21 mouse cellular contexts compared by ENCODE assay signal in genomic region chr4:50762759-50763158, GRCm38 (mm10).
"Had no signal": no experiment of that assay in that cellular context is flagged by ENCODE, and none has a peak within 500 bp of the region (broad histone marks: within the 10 kb centered on the region; RNA-seq: fewer than 3 reads in every experiment).

No protein-coding gene starts in this region.

- H3K36me3 ChIP-seq: hindbrain, embryonic 13.5 days; hindbrain, embryonic 15.5 days; limb, embryonic 13.5 days; limb, embryonic 15.5 days; liver, embryonic 12.5 days had no signal

- H3K4me1 ChIP-seq: hindbrain, embryonic 13.5 days; hindbrain, embryonic 15.5 days; limb, embryonic 13.5 days; limb, embryonic 15.5 days; liver, embryonic 12.5 days had no signal

- H3K4me3 ChIP-seq: heart, adult 2 months; hindbrain, embryonic 13.5 days; hindbrain, embryonic 15.5 days; left cerebral cortex, adult 2 months; limb, embryonic 13.5 days; limb, embryonic 15.5 days; liver, embryonic 12.5 days had no signal

- H3K27me3 ChIP-seq: hindbrain, embryonic 13.5 days; hindbrain, embryonic 15.5 days; limb, embryonic 13.5 days; limb, embryonic 15.5 days; liver, embryonic 12.5 days had no signal

- H3K4me2 ChIP-seq: heart, embryonic 11.5 days; hindbrain, embryonic 13.5 days; hindbrain, embryonic 15.5 days; limb, embryonic 13.5 days; limb, embryonic 15.5 days; liver, embryonic 12.5 days had no signal

- DNase-seq: gastrocnemius, postnatal 14 days; gastrocnemius, postnatal 36 days; heart, adult 11 months; heart, adult 2 months; heart, postnatal 10 days; heart, postnatal 4 days; kidney, adult 11 months; kidney, adult 2 months; kidney, postnatal 14 days; kidney, postnatal 36 days; left cerebral cortex, postnatal 4 days had no signal

- ATAC-seq: hindbrain, postnatal 0 days; intestine, embryonic 16.5 days; liver, embryonic 12.5 days had no signal

- H3K9me3 ChIP-seq: hindbrain, embryonic 13.5 days; hindbrain, embryonic 15.5 days; limb, embryonic 13.5 days; limb, embryonic 15.5 days; liver, embryonic 12.5 days had no signal

- H3K9ac ChIP-seq: hindbrain, embryonic 13.5 days; hindbrain, embryonic 15.5 days; limb, embryonic 13.5 days; limb, embryonic 15.5 days; liver, embryonic 12.5 days; liver, embryonic 14.5 days had no signal

- H3K27ac ChIP-seq: heart, adult 2 months; hindbrain, embryonic 13.5 days; hindbrain, embryonic 15.5 days; hindbrain, postnatal 0 days; left cerebral cortex, adult 2 months; limb, embryonic 13.5 days; limb, embryonic 15.5 days; liver, embryonic 12.5 days; liver, embryonic 14.5 days had no signal
